Mouse (Mus musculus) lung, adult 2 months (tissue): ENCODE data around the gene Nxf1.

Experiments
- CTCF ChIP-seq: fragments of 200-500 bp; IDR thresholded peaks from 2 replicates; pipeline ENCODE4 v1.5.1; 2011; ENCODE audit warnings: mild to moderate bottlenecking, low read length, control low read depth; ENCODE audit not compliant: insufficient read depth
- POLR2A ChIP-seq: fragments of 200-500 bp; IDR thresholded peaks from 2 replicates; pipeline ENCODE4 v1.6.1; 2011; ENCODE audit warnings: low read depth, mild to moderate bottlenecking, control low read depth, low read length, borderline replicate concordance; ENCODE audit errors: extremely low read depth

- no peak for TF ChIP-seq CTCF
- no peak for TF ChIP-seq POLR2A
Observed at GRCm38 (mm10) chr19:8725081-8725613, 31.7 kb upstream of the Nxf1 start.
